Mouse (Mus musculus): Measurements from ENCODE around the gene Slc23a2. TPM values are rescaled to one million over a fixed set of nuclear protein-coding genes. Genes with fewer than 3 reads are reported as not detected.

The Slc23a2 gene
- polyA plus RNA-seq, 1 experiment from 2014 or later = 19.3 TPM

DNA sequence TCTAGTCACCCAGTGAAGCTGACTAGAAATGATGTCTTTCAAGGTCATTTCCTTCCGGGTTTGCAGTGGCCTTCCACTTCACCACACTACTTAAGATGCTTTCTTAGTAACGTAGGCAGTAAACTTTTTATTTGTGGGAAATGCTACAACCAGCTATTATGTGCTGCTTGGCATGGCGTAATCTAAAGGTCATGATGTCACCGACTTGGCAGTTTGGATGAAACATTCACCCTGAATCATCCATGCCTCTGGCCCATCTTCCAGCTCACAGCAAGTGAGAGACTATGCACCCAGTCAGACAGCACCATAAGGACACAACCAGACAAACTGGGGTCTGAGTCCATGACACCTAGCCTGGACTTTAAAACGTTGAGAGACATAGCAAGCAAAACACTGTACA lies 60.5 kb downstream of the Slc23a2 start:
- Histone ChIP-seq H3K27ac (ENCODE audit: low read depth, low read length) (no peak overlapping the region), H3K4me3 (ENCODE audit: low read depth, low read length) (no peak overlapping the region), H3K4me1 (ENCODE audit: control insufficient read depth, insufficient read depth, low read length) (no peaks in the 10 kb centered on the region), H3K9ac (ENCODE audit: low read length) (no peak overlapping the region), H3K36me3 (ENCODE audit: control insufficient read depth, insufficient read depth, low read length) (peaks cover 28% of the 10 kb centered on the region), H3K9me3 (replicated peaks; ENCODE audit: control insufficient read depth, low read length) (no peaks in the 10 kb centered on the region), H3K4me2 (ENCODE audit: low read length) (no peak overlapping the region), H3K27me3 (replicated peaks; ENCODE audit: control insufficient read depth, insufficient read depth, low read length) (no peaks in the 10 kb centered on the region)
- WGBS = 90% methylated on average over 5 of the region's 5 CpGs
- DNase-seq (ENCODE audit: low spot score) (no peak), ATAC-seq (no peak)

DNA sequence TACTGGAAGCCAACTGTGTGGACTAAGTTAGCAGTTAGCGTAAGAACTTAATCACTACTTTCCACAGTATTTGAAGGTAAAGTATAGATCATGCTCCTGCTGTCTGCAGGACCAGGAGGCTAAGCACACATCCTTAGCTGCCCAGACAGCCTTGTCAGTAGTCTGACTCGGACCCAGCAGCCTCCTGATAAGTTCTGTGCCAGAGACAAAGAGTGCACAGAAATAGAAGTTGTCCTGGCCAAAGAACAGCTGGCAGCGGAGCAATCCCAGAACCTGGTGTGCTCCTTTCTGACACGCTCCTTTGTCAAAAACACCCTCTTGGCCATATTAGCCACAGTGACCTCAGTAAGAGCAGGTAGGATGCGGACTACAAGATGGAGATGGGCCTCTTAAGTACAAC lies 65.8 kb downstream of the Slc23a2 start:
- ATAC-seq (no peak), DNase-seq (ENCODE audit: low spot score) (no peak)
- H3K9me3 ChIP-seq (replicated peaks; ENCODE audit: control insufficient read depth, low read length) = no peaks in the 10 kb centered on the region
- H3K27ac ChIP-seq (ENCODE audit: low read depth, low read length) = no peak overlapping the region
- no peak overlapping the region for H3K4me2 ChIP-seq (ENCODE audit: low read length)
- H3K36me3 ChIP-seq (ENCODE audit: control insufficient read depth, insufficient read depth, low read length) = peaks cover 25% of the 10 kb centered on the region
- WGBS = 84% methylated on average over 5 of the region's 5 CpGs
- no peak overlapping the region for H3K4me3 ChIP-seq (ENCODE audit: low read depth, low read length)
- H3K27me3 ChIP-seq (replicated peaks; ENCODE audit: control insufficient read depth, insufficient read depth, low read length) = no peaks in the 10 kb centered on the region
- no peaks in the 10 kb centered on the region for H3K4me1 ChIP-seq (ENCODE audit: control insufficient read depth, insufficient read depth, low read length)
- H3K9ac ChIP-seq (ENCODE audit: low read length) = no peak overlapping the region

DNA sequence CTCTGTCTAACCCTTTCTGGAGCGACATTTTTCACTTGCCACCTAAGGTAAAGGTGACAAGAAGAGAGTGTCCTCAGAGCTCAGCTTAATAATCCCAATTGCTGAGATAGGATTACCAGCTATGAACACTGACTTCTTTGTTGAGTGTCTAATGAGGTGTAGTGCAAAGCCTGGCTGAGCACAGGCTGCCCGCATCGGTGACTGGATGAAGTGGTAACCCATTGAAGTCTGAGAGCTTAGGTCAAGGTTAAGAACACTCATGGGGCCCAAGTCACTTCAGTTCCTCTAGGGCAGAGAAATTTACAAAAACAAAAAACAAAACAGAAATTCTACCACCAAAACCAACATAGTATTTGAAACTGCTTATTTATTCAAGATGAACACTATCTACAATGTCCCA lies 71.9 kb downstream of the Slc23a2 start:
- no peaks in the 10 kb centered on the region for H3K4me1 ChIP-seq (ENCODE audit: control insufficient read depth, insufficient read depth, low read length)
- no peak overlapping the region for H3K9ac ChIP-seq (ENCODE audit: low read length)
- DNase-seq (ENCODE audit: low spot score) (no peak), ATAC-seq (no peak)
- no peak overlapping the region for H3K27ac ChIP-seq (ENCODE audit: low read depth, low read length)
- no peak overlapping the region for H3K4me2 ChIP-seq (ENCODE audit: low read length)
- H3K27me3 ChIP-seq (replicated peaks; ENCODE audit: control insufficient read depth, insufficient read depth, low read length) = no peaks in the 10 kb centered on the region
- H3K36me3 ChIP-seq (ENCODE audit: control insufficient read depth, insufficient read depth, low read length) = peaks cover 45% of the 10 kb centered on the region
- H3K4me3 ChIP-seq (ENCODE audit: low read depth, low read length) = no peak overlapping the region
- H3K9me3 ChIP-seq (replicated peaks; ENCODE audit: control insufficient read depth, low read length) = no peaks in the 10 kb centered on the region
- 61% methylated on average over 3 of the region's 3 CpGs for WGBS

DNA sequence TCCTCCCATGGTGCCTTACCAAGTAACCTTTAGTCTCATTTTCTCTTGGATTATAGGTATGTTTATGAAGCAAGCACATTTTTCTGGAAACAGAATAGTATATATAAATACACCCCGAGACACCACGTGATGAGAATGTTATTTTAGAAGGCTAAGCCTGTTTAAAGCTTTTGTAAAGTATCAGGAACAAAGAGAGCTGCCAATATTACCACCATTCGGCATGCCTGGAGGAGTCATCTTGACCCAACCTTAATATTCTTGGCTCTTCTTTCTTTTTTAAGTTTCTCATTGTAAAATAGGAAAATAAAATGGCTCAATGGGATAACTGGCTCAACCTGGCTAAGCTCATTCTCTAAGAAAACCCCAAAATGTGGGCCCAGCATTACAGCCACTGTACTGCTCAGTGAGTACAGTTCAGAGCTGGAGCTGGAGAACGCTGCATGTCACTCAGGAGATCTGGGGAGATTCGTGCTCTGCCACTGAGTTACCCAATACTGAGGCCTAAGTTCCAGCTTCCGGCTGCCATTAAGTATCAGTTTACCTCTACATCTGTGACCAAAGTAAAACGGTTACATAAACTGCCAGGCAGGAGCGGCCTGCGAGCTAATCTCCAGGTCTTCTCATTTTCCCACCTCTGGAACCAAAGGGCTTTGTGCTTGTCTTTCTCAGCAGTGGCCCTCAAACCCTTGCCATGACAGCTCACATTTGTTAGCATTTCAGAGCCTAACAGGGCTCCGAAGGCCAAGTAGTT lies 74.7 kb downstream of the Slc23a2 start:
- Histone ChIP-seq H3K27me3 (replicated peaks; ENCODE audit: control insufficient read depth, insufficient read depth, low read length) (no peaks in the 10 kb centered on the region), H3K36me3 (ENCODE audit: control insufficient read depth, insufficient read depth, low read length) (peaks cover 49% of the 10 kb centered on the region), H3K4me1 (ENCODE audit: control insufficient read depth, insufficient read depth, low read length) (no peaks in the 10 kb centered on the region), H3K9ac (ENCODE audit: low read length) (no peak overlapping the region), H3K27ac (ENCODE audit: low read depth, low read length) (no peak overlapping the region), H3K4me2 (ENCODE audit: low read length) (no peak overlapping the region), H3K9me3 (replicated peaks; ENCODE audit: control insufficient read depth, low read length) (no peaks in the 10 kb centered on the region), H3K4me3 (ENCODE audit: low read depth, low read length) (no peak overlapping the region)
- 93% methylated on average over 10 of the region's 10 CpGs for WGBS
- DNase-seq (ENCODE audit: low spot score) = no peak
- no peak for ATAC-seq

DNA sequence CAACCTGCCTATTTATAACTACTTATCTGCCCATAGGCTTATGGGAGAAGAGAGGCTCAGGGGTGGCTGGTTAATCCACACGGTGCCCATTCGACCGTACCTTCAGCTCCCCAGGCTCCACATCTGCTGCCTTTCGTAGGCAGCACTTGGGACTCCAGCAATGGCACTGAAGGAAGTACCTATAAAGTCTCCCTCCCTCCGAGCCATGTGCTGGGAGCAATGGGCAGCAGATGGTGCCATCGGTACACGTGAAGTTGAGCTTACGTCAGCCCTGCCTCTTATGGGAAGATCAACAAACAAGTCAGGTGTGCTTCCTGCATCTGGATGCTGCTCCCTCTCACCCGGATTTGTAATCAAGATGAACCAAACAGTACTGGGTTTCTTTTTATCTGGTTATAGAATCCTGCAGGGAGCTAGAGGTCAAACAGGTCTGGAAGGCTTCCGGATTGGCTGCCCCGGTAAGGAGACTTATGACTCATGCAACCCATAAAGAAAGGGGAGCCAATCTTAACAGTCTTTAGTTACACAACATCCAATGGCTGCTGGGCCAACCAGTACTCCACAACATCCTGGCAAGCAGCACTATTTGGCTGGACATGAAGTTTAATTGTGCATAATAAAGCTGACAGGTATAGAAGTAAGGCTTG lies 80.6 kb downstream of the Slc23a2 start:
- Histone ChIP-seq H3K36me3 (ENCODE audit: control insufficient read depth, insufficient read depth, low read length) (peaks cover 40% of the 10 kb centered on the region), H3K4me2 (ENCODE audit: low read length) (no peak overlapping the region)
- 86% methylated on average over 11 of the region's 11 CpGs for WGBS

DNA sequence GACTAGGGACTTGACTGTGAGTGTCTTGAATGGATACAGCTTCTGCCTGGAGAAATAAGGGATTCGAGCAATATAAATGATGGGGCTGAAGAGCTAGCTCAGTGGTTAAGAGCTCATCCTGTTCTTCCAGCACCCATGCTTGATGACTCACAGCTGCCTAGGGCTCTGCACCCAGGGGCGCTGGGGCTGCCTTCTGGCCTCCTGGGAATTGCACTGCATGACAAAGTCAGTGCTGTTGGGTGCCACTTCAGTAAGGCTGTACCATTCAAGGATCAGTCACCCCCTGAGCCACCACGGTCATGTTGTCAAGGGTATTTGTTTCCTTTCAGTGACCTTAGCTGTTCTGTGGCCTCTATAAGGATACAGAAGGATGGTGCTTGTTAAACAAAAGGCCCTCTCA lies 81.1 kb downstream of the Slc23a2 start:
- Histone ChIP-seq H3K4me3 (ENCODE audit: low read depth, low read length) (no peak overlapping the region), H3K9ac (ENCODE audit: low read length) (no peak overlapping the region), H3K27ac (ENCODE audit: low read depth, low read length) (no peak overlapping the region), H3K27me3 (replicated peaks; ENCODE audit: control insufficient read depth, insufficient read depth, low read length) (no peaks in the 10 kb centered on the region), H3K9me3 (replicated peaks; ENCODE audit: control insufficient read depth, low read length) (no peaks in the 10 kb centered on the region), H3K36me3 (ENCODE audit: control insufficient read depth, insufficient read depth, low read length) (peaks cover 39% of the 10 kb centered on the region), H3K4me2 (ENCODE audit: low read length) (no peak overlapping the region), H3K4me1 (ENCODE audit: control insufficient read depth, insufficient read depth, low read length) (no peaks in the 10 kb centered on the region)
- ATAC-seq = no peak
- no peak for DNase-seq (ENCODE audit: low spot score)
- WGBS = 91% methylated on average over 3 of the region's 3 CpGs

More for the DNA sequence above, 80.6 kb downstream of the Slc23a2 start:
- no peak overlapping the region for H3K27ac ChIP-seq (ENCODE audit: low read depth, low read length)
- H3K27me3 ChIP-seq (replicated peaks; ENCODE audit: control insufficient read depth, insufficient read depth, low read length) = no peaks in the 10 kb centered on the region
- H3K9me3 ChIP-seq (replicated peaks; ENCODE audit: control insufficient read depth, low read length) = no peaks in the 10 kb centered on the region
- H3K4me3 ChIP-seq (ENCODE audit: low read depth, low read length) = no peak overlapping the region
- ATAC-seq (no peak), DNase-seq (ENCODE audit: low spot score) (no peak)
- no peak overlapping the region for H3K9ac ChIP-seq (ENCODE audit: low read length)
- no peaks in the 10 kb centered on the region for H3K4me1 ChIP-seq (ENCODE audit: control insufficient read depth, insufficient read depth, low read length)

DNA sequence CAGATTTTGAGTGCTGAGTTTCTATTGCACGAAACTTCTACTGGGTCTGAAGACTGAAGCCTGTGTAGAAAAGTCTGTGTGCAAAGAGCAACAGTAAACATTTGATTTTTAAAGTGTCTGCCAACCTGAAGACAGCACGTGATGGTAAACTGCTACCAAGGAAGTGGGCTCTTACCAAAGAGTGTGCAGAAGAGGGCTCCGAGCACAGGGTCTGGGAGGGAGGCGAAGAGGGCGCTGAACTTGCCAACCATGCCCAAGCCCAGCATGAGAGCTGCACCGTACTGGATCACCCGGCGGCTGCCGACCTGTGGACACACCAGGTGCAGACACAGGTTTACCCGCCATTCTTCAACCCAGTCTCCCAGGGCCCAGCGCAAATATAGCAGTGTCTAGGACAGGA lies 83.0 kb downstream of the Slc23a2 start:
- Histone ChIP-seq H3K27me3 (replicated peaks; ENCODE audit: control insufficient read depth, insufficient read depth, low read length) (no peaks in the 10 kb centered on the region), H3K4me3 (ENCODE audit: low read depth, low read length) (no peak overlapping the region), H3K27ac (ENCODE audit: low read depth, low read length) (no peak overlapping the region), H3K36me3 (ENCODE audit: control insufficient read depth, insufficient read depth, low read length) (peaks cover 50% of the 10 kb centered on the region), H3K9me3 (replicated peaks; ENCODE audit: control insufficient read depth, low read length) (no peaks in the 10 kb centered on the region), H3K9ac (ENCODE audit: low read length) (no peak overlapping the region), H3K4me1 (ENCODE audit: control insufficient read depth, insufficient read depth, low read length) (no peaks in the 10 kb centered on the region), H3K4me2 (ENCODE audit: low read length) (no peak overlapping the region)
- 94% methylated on average over 11 of the region's 11 CpGs for WGBS
- DNase-seq (ENCODE audit: low spot score) (no peak), ATAC-seq (no peak)

DNA sequence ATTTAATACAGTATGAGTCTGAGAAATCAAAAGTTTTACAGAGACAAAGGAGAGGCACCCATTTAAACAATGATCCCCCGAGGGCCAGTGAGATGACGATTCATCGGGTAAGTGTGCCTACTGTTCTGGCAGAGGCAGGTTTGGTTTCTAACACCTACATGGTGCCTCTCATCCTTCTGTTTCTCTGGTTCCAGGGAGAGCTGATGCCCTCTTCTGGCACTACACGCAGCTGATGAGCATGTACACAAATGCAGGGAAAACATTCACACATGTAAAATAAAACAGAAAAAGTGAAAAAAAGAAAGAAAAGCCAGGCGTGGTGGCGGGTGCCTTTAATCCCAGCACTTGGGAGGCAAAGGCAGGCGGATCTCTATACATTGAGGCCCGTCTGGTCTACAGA lies 85.0 kb downstream of the Slc23a2 start:
- H3K4me2 ChIP-seq (ENCODE audit: low read length) = no peak overlapping the region
- DNase-seq (ENCODE audit: low spot score) (no peak), ATAC-seq (no peak)
- H3K27ac ChIP-seq (ENCODE audit: low read depth, low read length) = no peak overlapping the region
- H3K36me3 ChIP-seq (ENCODE audit: control insufficient read depth, insufficient read depth, low read length) = peaks cover 53% of the 10 kb centered on the region
- H3K27me3 ChIP-seq (replicated peaks; ENCODE audit: control insufficient read depth, insufficient read depth, low read length) = no peaks in the 10 kb centered on the region
- no peaks in the 10 kb centered on the region for H3K9me3 ChIP-seq (replicated peaks; ENCODE audit: control insufficient read depth, low read length)
- no peak overlapping the region for H3K4me3 ChIP-seq (ENCODE audit: low read depth, low read length)
- H3K4me1 ChIP-seq (ENCODE audit: control insufficient read depth, insufficient read depth, low read length) = no peaks in the 10 kb centered on the region
- H3K9ac ChIP-seq (ENCODE audit: low read length) = no peak overlapping the region
- WGBS = 87% methylated on average over 8 of the region's 8 CpGs

DNA sequence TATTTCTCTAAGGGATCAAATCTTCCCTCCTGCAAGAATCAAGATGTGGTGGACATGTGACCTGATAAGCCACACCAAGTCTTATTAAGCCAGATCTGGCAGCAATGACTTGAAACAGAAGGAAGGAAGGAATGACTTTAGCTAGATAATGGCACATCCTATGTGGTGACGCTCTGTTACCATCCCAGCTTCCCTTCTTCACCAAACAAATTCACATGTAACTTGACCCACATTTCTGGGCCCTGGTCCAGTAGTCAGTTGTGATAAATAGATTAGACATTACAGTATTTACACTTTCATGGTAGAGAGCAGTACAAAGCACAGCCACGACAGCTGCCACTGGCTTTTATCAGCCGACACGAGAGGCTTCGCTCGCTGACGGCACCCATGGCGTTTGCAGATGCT lies 89.6 kb downstream of the Slc23a2 start:
- no peak overlapping the region for H3K27ac ChIP-seq (ENCODE audit: low read depth, low read length)
- H3K27me3 ChIP-seq (replicated peaks; ENCODE audit: control insufficient read depth, insufficient read depth, low read length) = no peaks in the 10 kb centered on the region
- ATAC-seq = no peak
- no peaks in the 10 kb centered on the region for H3K9me3 ChIP-seq (replicated peaks; ENCODE audit: control insufficient read depth, low read length)
- H3K4me1 ChIP-seq (ENCODE audit: control insufficient read depth, insufficient read depth, low read length) = no peaks in the 10 kb centered on the region
- peaks cover 41% of the 10 kb centered on the region for H3K36me3 ChIP-seq (ENCODE audit: control insufficient read depth, insufficient read depth, low read length)
- H3K9ac ChIP-seq (ENCODE audit: low read length) = no peak overlapping the region
- no peak overlapping the region for H3K4me3 ChIP-seq (ENCODE audit: low read depth, low read length)
- WGBS = 92% methylated on average over 8 of the region's 8 CpGs
- no peak for DNase-seq (ENCODE audit: low spot score)
- H3K4me2 ChIP-seq (ENCODE audit: low read length) = no peak overlapping the region
